Mouse (Mus musculus) regulatory T cell (primary cell): ENCODE results near the gene Hoxa7.

Experiments used
- in situ Hi-C: fragments of 300-600 bp; cut with MboI, MseI; formaldehyde crosslinking; loops from one replicate; pipeline ENCODE4 v1.15.1; 2025; ENCODE audit warnings: high pct_unique_total_duplicates

Hoxa7 gene

DNA sequence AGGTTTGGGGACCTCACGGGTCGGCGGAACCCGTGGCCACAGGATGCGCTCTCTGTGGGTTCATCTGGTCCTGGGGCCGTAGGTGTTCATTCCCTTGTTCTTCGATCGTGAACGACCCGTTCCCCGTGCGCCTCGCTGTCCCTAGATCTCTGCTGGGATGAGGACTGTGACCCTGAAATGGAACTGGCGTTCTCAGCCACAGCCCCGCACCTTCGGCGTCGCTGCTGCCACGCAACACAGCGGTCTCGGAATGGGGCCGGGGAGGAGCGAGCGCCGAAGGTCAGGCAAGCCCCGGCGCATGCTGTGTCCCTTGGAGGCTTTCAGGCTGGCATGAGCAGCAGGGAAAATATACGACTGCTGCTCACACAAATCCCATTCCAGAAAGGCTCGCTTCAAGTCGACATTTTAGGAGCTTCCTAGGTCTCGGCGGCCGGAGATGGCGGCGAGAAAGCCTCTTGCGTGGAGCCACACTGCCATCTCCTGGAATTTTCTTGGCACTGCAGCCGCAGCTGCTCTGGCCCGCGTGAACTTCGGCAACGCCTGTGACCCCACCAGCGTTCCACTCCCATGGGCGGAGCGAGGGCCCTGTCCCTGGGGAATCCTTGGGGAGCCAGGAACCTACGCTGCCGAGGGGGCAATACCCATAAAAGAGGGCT is at the start of gene Hoxa7:
Hoxa7 (minus strand) TSS at position 518 of the 656 bp plus-strand sequence.
- in situ Hi-C loops, result loop anchor here (10.0 to 25.0 kb wide), 2 partner anchors 359 to 1017 kb away; no protein-coding TSS in a partner anchor

DNA sequence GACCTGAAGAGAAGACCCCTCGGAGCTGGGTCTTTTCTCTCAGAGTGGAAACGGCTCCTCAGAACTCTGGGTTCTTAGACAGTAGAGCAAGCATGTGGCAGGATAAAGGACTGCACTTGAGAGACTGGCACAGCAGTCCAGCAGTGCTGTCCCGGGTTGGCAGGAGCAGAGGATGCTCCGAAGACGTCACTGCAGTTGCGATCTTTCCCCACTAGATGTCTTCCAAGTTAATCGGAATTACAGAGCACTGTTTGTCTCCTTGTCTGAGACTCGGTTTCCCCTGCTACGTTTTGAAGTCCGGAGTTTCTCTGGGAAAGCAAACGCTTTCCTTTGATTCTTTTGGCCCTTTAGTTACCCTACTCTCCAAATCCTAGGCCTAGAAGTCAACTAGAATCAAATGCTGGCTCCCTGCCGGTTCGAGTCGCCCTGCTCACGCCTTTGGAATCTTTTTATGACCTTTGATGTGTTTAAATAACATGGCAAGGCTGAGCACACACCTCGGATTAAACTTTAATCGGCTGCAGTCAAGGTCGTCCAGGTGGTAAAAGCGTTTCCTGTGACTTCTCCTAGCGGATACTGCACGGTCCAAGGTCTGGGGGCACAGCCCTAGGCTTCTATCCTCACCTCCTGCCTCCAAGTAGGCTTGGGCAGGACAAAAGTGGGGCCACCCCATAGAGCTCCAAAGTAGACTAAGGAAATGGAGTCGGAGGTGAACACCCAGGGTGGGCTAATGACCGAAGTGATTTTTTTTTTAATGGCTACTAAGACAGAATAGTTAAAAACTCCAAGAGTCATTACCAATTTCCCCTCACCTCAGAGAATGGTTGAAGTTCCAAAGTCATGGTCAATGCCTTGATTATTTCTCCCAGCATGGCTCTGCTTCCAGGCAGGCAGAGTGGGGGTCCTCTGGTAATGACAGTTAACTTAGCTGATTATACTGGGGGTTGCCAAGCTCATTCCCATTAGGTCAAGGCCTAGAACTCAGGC is 49.1 kb upstream of the Hoxa7 start:
- in situ Hi-C loops, result loop anchor here (10.0 kb wide), 1 partner anchor 304 kb away; no protein-coding TSS in a partner anchor

DNA sequence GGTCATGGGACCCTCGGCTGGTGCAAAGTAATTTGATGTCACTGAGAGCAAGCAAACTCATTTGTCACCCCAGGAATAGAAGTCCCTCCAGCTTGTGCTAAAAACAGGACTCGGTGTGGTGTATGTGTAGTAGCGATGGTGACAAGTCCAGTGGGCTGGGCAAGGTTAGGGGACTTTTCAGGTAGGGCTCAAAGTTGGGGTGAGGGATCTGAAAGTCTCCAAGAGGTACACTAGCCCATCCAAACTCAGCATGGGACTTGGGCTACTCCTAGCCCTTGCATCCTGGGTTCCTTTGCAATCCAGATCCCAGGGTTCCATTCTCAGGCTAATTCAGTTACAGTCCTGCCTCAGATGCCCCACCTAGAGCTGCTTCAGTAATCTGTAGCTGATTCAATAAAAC is 47.1 kb upstream of the Hoxa7 start:
- in situ Hi-C loops, result no loop called here

DNA sequence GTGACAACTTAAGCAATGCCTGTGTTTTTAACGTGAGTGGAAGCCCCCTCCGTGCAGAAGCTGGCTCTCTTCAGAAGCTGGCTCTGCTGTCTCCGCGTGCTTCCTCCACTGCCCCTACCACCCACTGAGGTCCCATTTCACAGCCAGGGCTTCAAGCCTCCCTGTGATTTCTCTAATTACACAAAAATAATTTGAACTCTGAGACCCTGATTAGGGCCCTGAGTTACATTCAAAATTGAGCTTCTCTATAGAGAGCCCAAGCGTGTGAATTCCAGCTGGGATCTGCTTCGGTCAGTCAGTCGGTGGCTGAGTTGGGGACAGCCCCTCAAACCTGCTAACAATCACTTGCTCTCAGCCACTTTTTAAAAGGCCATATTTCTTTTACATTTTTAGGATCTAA is 46.7 kb upstream of the Hoxa7 start:
- in situ Hi-C loops, result no loop called here

DNA sequence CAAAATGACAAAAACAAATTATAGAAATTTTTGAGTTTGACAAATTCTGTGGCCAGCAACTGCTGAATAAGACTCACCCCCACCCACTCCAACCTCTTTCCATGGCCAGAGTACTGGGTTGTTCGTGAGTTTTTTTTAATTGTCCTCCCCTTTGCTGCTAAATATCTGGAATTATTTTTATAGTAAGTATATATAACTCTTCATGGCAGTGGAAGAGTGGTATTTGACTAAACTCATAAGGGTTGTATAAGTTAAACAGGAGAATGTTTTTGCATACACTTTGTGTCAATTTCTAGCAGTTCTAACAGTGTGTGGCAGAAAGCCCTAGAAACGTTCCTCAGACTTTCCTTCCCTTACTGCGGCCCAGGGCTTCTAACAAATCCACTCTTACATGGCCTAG is 46.0 kb upstream of the Hoxa7 start:
- in situ Hi-C loops, result no loop called here

DNA sequence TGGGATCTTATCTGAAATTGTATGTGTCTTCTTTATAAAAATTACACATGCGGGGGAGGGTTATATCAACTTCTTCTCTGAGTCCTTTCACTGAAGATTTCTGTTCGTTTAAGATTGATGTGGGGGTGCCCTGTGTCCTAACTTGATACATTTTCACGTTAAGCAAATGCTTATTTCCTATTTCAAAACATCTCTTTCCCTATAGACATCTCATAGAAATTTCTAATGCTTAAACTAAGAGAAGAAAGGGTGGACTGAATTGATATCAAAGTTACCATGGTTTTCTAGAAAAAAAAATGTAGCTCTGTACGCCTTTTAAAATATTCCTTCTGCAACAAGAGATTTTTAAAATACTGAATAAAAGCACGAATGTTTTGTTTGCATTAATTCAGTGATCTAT is 45.6 kb upstream of the Hoxa7 start:
- in situ Hi-C loops, result no loop called here

DNA sequence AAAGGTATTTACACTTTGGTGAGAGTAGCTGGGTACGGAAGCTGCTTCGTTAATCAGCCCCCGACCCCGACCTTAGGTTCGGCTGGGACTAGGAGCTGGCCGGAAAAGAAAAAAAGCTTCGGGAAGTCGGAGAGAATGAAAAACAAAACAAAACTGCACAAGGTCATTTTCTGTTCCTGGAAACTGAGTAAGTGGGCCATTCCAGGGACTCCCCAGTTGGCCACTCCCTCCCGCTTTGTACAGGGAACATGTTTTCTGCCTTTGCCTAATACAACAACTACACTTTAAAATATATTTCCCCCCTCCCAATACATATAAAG is 45.0 kb upstream of the Hoxa7 start:
- in situ Hi-C loops, result no loop called here

DNA sequence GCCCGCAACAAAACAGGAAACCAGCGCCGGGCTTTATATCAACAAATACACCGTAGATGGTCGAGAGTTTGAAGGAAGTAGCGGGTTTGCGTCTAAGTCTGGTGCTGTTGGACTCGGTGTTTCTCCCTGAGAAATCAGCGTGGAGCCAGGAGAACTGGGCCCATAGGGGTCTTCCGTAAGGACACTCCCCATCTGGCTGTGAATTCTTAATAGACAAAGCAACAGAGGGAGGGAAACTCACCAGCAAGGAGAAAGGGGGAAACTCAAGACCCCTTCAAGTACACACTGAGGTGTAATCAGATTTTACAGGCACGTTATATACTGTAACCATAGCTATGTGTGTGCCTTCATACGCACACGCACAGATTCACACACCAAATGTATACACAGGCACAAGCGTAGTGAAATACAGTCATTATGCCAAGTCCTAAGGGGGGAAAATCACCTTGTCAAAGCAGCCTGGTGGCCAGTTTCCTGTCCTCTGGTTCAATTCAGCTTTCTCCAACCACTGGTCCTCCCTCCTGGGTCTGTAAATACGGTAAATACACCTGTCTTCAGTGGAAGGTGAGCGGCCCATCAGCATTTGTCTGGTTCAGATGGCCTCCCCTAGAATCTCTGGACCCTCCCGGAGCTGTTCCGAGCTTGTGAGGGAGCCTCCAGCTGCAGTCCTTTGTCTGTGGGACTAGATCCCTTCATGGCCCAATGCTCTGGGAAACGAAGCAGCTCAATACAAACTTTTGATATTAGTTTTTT is 44.4 kb upstream of the Hoxa7 start:
- in situ Hi-C loops, result no loop called here

DNA sequence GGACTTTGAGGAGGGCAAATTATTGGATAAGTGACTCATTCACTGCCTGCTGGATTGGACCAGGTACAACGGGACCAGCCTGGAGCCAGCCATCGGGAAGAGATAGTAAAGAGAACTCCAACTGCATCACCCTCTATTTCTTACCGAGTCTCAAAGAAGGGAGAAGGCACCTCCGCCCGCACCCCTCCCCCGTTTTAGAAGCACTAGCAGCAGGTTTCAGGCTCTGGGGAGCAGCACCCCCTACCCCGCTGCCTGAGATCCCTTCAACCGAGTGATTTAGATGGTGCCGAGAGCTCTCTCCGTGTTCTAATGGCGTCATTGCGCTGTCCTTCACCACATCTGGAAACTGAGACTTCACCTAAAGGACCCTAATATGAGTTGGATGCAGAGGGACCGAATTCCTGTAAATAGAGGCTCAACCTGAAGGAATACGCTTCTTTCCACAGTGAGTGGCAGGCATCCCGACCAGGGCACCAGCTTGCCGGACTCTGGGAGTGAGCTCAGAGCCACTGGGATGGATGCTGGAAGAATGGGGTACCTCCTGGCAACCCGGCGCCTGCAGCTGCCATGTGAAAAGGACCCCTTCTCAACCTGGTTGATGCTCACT is 43.8 kb upstream of the Hoxa7 start:
- in situ Hi-C loops, result no loop called here

DNA sequence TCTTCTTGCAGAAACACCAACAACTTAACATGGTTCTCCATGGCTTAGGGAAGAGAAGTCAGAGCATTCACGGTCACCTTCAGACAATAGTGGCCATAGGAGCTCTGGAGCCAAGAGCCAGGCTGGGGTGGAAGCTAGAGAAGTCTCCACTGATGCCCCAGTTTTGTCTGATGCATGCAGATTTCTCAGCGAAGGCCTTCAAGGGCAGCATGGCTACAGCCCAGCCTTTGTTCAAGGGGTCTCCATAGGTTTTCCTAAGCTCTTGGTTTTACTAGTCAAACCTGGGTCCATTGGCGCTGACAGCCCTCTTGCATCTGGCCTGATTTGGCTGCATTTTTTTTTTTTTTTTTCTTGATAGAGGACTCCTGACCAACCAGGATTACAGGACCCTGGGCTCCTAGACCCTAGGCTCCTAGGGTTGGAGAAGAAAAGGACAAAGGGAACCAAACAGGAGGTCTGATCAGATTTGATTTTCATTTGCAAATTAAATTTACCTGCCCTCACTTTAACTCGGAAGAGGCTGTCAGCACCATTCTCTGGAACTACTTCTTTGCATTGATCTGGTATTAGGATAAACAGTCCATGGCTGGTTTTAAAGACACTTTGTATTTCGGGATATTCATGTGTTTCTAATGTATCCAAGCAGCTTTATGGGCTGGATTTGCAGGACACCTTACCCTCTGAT is 42.6 kb upstream of the Hoxa7 start:
- in situ Hi-C loops, result no loop called here

DNA sequence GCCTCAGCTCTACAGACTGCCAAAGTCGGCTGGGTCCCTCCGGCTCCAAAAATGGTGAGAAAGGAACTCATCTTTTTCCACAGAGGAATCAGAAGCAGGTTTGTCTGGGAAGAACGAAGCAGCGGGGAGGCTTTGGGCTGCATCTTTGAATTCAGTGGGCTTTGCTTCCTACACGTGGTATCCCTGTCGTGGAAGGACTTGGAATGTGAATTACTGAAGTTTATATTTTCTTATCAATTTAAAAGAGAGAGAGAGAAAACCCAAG is 41.6 kb upstream of the Hoxa7 start:
- in situ Hi-C loops, result no loop called here

DNA sequence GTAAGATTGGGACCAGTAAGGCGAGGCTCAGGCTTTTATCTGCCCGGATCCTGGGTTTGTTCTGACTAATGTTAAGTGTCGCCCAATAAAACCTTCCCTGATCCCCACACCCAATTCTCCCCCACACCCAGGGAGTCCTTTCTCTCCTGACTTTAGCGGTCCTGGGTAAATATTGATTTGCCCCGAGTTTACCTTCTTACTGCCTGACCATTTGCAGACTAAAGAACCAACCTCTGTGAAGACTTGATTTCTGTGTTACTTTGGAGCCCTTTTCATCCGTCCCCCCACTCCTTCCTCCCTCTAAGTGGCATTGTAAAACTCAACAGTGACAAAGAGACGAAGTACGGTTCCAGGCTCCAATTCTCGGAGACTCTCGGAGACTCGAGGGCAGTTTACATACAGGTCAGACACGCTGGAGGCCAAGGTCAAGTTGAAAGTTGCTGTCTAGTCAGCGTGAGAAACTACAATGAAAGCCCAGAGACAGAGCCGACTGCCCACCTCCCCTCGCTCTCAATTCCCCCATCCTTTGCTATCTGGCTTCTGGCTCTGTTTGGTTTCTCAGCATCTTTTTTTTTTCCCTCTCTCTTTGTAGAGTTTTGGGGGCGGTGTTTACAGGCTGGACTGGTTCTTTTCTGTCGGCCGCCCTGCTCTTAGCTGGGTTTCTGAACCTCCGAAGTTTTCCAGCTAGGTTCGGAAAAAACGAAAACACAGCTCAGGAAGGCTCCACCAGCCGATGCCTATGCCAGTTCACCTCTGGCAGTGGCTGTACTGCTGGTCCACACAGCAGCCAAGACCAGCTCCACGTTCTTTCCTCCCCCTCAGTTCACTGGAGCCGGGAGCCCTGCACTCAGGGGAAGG is 41.0 kb upstream of the Hoxa7 start:
- in situ Hi-C loops, result no loop called here

DNA sequence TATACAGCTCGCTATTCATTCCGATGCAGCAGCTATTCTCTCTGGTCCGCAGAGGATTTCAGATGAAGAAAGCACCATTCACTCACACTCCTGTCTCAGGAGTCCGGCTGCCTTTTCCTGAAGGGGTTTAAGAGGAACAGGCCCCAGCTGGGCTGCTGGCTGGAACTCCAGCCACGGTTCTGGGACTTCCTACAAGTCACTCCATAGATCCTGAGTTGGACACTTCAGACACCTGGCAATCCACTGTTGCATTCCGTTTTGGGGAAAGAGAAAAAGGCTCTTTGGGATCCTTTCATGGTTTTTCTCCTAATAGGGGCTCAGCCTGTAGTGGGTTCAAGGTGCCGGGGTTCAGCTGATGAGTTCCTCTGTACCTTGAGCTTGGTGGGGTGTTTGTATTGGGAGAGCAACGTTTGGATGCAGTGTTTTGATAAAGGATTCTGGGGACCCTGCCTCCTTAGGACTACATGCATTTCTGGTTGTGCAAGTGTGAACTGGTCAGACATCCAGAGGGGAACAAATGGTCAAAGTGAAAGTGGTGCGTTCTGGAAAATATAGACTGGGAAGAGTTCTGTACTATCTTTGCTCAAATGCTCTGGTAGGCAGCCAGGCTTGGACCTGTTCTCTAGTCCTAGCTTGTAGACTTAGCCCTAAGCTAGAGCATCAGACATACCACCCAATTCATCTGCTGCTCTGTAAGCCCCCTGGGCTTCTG is 40.3 kb upstream of the Hoxa7 start:
- in situ Hi-C loops, result no loop called here

DNA sequence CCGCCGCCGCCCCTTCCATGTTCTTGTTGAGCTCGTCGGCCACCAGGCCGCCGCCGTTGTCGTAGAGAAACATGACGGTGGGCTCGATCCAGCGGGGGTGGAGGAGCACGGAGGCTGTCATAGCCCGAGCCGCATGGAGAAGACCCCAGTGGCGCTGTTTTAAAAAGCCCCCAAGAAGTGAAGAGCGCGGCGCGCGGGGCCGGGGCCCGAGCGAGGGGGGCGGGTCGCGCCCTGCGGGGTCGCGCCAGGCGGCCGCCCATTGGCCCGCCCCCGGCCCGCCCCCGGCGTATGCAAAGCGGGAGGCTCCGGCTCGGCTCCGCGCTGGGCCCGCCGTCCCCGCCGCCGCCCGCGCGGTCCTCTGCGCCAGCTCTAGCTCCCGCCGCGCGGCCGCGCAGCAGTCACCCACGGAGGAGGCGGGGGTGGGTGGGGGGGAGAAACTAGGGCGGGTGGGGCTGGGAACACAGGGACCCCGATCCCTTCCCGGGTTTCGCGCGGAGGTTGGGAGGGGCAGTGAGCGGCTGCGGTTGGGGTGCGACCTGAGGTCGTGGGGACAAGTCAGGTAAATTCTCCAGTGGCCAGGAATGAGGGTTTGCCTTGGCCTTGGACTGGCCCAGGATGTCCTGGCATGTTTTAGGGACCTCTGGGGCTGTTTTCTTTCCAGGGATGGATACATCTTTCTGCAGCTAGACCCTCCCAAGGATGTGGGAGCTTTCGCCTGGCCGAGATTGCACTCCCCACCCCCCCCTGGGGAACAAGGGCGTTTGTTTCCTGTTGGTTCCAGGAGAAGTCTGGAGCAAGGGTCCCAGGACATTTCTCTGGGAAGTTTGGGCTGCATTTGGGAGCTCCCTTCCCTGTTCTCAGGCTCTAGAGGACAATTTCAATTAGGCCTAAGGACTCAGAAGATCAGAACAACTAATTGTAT is 39.3 kb upstream of the Hoxa7 start, which contains the start of gene Hoxa13:
Hoxa13 (minus strand) TSS at position 227 of the 922 bp plus-strand sequence.
- in situ Hi-C loops, result no loop called here

DNA sequence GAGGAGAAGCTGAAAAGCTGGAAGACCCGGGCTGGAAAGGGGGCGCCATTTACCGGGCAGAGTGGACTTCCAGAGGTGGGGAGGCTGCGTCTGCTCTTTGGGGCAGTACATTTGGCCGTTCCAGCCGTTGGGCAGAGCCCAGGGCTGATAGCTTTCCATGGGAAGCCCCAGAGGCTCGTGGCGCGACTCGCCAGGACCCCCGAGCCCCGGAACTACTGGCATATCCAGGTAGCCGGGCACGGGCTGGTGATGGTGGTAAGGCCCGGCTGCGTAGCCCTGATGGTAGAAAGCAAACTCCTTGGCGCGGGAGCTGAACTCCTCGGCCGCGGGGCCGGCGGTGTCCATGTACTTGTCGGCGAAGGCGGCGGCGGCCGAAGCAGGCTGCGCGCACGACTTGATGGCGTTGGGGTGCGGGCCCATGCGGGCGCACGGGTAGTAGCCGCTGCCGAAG is 38.2 kb upstream of the Hoxa7 start:
- in situ Hi-C loops, result loop anchor here (10.0 kb wide), 1 partner anchor 565 kb away; no protein-coding TSS in a partner anchor

DNA sequence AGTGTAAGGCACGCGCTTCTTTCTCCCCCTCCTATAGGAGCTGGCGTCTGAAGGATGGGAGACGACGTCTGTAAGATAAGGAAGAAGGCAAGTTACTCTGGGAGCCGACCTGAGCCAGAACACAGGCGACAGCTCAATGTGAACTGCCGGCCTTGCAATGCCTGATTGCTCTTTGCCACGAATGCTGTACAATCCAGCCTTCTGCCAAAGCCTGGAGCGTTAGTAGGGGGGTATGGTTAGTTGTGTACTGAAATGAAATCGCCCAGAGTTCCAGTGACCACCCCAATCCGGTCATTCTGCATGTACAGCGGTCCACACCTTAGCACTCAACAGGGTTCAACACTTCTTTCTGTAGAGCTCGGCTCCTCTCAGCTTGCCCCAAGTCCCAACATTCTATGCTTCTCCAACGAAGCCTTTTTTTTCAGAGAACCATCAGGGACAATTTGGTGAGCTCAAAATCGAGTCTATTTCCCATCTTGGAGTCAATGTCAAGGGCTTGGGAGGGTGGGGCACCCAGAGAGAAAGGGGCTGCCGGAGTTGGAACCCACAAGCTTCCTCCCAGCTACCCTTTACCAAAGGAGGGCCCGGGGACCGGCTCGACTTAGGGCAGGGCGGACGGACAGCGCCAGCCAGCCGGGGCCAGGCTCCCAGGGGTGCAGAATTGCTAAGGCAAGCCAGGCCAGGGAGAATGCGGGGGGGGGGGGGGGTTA is 37.6 kb upstream of the Hoxa7 start:
- in situ Hi-C loops, result loop anchor here (10.0 kb wide), 1 partner anchor 566 kb away; no protein-coding TSS in a partner anchor

DNA sequence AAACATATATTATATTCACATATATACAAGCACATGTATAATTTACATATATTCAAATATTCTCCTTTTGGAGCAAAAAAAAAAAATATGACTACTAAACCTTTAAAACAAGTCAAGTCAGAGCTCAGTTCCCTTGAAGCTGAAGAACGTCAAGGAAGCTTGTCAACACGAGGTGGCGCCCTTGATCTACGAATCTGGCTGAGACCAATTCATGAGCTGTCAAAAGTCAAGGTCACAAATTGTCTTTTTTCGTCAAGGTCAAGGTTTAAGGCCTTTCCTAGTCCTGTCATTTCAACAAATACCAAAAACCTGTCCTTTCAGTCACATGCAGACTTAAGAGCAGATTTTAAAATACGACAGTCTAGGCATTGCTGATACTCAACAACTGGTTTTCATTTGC is 35.3 kb upstream of the Hoxa7 start:
- in situ Hi-C loops, result loop anchor here (10.0 kb wide), 1 partner anchor 568 kb away; no protein-coding TSS in a partner anchor
